Mouse (Mus musculus) lung, adult 2 months (tissue): ENCODE results near the gene 4933434E20Rik. TPM values are rescaled to one million over a fixed set of nuclear protein-coding genes. Genes with fewer than 3 reads are reported as not detected.

ENCODE experiments used
- DNase-seq: peaks from one replicate; pipeline ENCODE4 v3.0.0; 2022
- H3K4me1 ChIP-seq: fragments of 200-500 bp; 2 replicates; pipeline ENCODE4 v1.6.1; 2011; ENCODE audit warnings: low read length; ENCODE audit not compliant: control insufficient read depth, insufficient read depth
- H3K4me3 ChIP-seq: fragments of 200-500 bp; replicated peaks from 2 replicates; pipeline ENCODE3; 2011; ENCODE audit warnings: low read depth, mild to moderate bottlenecking, control low read depth, low read length; ENCODE audit errors: extremely low read depth
- CTCF ChIP-seq: fragments of 200-500 bp; IDR thresholded peaks from 2 replicates; pipeline ENCODE4 v1.5.1; 2011; ENCODE audit warnings: mild to moderate bottlenecking, low read length, control low read depth; ENCODE audit not compliant: insufficient read depth
- POLR2A ChIP-seq: fragments of 200-500 bp; IDR thresholded peaks from 2 replicates; pipeline ENCODE4 v1.6.1; 2011; ENCODE audit warnings: low read depth, mild to moderate bottlenecking, control low read depth, low read length, borderline replicate concordance; ENCODE audit errors: extremely low read depth
- WGBS: fragments of 180-500 bp; shearing (Covaris S2); methylation state at CpG from one replicate; pipeline ENCODE4 v1.1.7; 2018; 5-methylcytosine and 5-hydroxymethylcytosine counted together
- polyA plus RNA-seq: library from polyadenylated mRNA; depleted of rRNA; stranded (reverse); fragments of >200 nt; gene quantifications from 2 replicates; pipeline ENCODE4 v1.2.3, GENCODE M21; 2012

The 4933434E20Rik gene
- polyA plus RNA-seq, 1 experiment, result 47.4 TPM

- TF ChIP-seq POLR2A, result no peak
- TF ChIP-seq CTCF, result no peak
- no peaks in the 10 kb centered on the region for H3K4me1 ChIP-seq
- no peak overlapping the region for H3K4me3 ChIP-seq
- no peak for DNase-seq
- 54% methylated on average over 2 of the region's 2 CpGs for WGBS
These were observed 11.1 kb downstream of the 4933434E20Rik start for GRCm38 (mm10) chr3:90062539-90062938.

GRCm38 (mm10) chr3:90064383-90064782, 12.9 kb downstream of the 4933434E20Rik start:
- TF ChIP-seq POLR2A (no peak), CTCF (no peak)
- Histone ChIP-seq H3K4me1 (no peaks in the 10 kb centered on the region), H3K4me3 (no peak overlapping the region)
- no peak for DNase-seq
- WGBS, result 80% methylated on average over 3 of the region's 3 CpGs

DNA sequence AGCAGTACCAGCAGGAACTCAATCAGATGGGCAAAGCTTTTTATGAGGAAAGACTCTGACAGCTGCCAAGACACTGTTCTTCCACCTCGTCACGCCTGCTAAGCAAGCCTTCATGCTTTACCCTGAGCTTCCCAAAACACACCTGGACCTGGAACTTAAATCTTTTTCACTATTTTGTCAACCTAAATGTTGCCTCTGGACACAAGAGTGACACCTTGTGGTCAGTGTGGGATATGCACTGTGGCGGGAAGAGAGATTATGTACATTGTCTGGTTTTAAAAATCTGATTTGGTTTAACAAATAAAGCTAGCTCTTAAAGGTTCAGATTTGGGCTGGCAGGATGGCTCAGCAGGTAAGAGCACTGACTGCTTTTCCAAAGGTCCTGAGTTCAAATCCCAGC, 14.1 kb downstream of the 4933434E20Rik start:
- Histone ChIP-seq H3K4me1 (no peaks in the 10 kb centered on the region), H3K4me3 (no peak overlapping the region)
- 51% methylated on average over 3 of the region's 3 CpGs for WGBS
- DNase-seq, result no peak
- peak; percentile 48 for TF ChIP-seq CTCF
- no peak for TF ChIP-seq POLR2A

DNA sequence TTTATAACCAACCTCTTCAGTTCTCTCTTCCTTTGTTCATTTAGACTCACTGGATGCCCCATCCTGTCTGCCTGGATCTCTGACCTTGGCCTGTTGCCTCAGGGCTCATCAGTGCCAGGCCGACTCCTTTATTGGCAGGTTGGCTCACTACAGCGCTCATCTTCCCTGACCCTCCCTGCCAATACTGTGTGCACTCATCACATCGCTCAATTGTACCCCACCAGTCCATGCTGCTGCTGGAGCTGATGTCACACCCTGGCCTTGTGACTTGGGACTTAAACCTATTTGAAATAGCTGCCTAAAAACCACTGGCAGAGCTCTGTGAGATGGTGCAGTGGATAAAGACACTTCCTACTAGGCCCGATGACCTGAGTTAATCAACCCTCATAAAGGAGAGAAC, 16.4 kb downstream of the 4933434E20Rik start:
- no peak for TF ChIP-seq POLR2A
- TF ChIP-seq CTCF, result no peak
- H3K4me1 ChIP-seq, result no peaks in the 10 kb centered on the region
- H3K4me3 ChIP-seq, result no peak overlapping the region
- WGBS, result 81% methylated on average over 4 of the region's 4 CpGs
- DNase-seq, result no peak

DNA sequence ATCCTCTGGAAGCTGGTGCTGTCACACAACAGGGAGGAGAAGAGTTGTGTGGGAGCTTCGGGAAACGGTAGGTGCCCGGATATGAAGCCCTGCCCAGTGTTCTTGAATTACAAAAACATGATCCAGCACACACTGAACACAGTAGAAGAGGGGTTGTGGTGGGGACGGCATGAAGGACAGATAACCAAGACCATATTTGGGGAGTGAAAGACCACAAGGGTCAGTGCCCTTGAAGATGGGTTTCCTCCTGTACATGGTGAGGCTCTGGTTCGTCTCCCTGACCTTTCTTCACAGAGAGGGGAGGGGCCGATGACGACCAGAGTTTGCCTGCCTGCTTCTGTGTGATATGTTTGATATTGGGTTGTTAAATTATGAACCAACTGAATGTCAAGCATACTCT, 18.3 kb downstream of the 4933434E20Rik start:
- no peak overlapping the region for H3K4me3 ChIP-seq
- WGBS, result 55% methylated on average over 7 of the region's 7 CpGs
- H3K4me1 ChIP-seq, result no peaks in the 10 kb centered on the region
- no peak for DNase-seq
- no peak for TF ChIP-seq CTCF
- TF ChIP-seq POLR2A, result no peak

- 58% methylated on average over 4 of the region's 4 CpGs for WGBS
- TF ChIP-seq CTCF (no peak), POLR2A (no peak)
- H3K4me1 ChIP-seq, result peaks cover 2% of the 10 kb centered on the region
- no peak for DNase-seq
- no peak within 1 kb of the TSS for H3K4me3 ChIP-seq
These were observed 20.9 kb downstream of the 4933434E20Rik start, which contains the start of gene Tpm3 for GRCm38 (mm10) chr3:90072294-90072693. Gene Tpm3 (plus strand): TSS chr3:90072649.

DNA sequence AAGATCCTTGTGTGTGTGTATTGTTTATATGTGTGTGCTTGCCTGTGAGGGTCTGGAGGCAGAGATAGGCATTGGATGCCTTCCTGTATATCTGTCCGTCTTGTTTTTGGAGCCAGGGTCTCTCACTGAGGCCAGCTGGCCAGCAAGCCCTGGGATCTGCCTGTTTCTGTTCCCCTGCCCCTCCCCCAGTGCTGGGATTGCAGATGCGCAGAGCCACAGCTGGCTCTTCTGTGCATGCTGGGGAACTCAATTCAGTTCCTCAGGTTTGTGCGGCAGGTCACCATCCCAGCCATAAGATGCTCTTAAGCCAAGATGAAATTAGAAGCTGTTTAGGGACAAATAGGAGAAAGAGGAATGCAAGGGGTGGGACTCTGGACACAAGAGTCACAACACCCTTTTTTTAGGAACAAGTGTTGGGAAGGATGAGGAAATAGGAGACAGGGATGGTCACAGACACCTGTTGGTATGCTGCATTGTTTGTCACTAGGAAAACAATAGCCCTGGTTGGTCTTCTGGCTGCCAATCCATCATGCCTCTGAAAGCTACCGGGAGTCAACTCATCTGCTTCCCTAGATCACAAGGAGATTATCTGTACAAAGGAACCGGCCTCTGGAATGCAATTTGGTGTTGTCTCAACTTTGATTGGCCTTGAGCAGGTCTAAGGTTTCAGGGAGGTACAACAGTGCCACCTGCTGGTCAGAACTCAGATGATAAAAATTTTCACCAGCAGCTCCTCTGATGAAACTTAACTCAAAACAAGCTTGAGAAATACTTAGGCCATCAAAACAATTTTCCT, 25.7 kb downstream of the 4933434E20Rik start:
- TF ChIP-seq CTCF, result peak; percentile 48; the same call in 1 of the 2 replicates
- TF ChIP-seq POLR2A, result no peak
- DNase-seq, result peak; percentile 83
- Histone ChIP-seq H3K4me3 (no peak overlapping the region), H3K4me1 (peaks cover 13% of the 10 kb centered on the region)
- WGBS, result 17% methylated on average over 5 of the region's 5 CpGs

- no peak for TF ChIP-seq CTCF
- TF ChIP-seq POLR2A, result no peak
- peaks cover 22% of the 10 kb centered on the region for H3K4me1 ChIP-seq
- WGBS, result 50% methylated on average over 5 of the region's 5 CpGs
- no peak overlapping the region for H3K4me3 ChIP-seq
- DNase-seq, result no peak
These were observed 26.8 kb downstream of the 4933434E20Rik start for GRCm38 (mm10) chr3:90078224-90078623.

- peak; percentile 90 for DNase-seq
- under 1% methylated on average over 33 of the region's 33 CpGs for WGBS
- peak overlapping the region; percentile 95 for H3K4me3 ChIP-seq
- TF ChIP-seq CTCF (no peak), POLR2A (peak; percentile 79; the same call in 1 of the 2 replicates)
- peaks cover 31% of the 10 kb centered on the region for H3K4me1 ChIP-seq
These were observed 27.8 kb downstream of the 4933434E20Rik start for GRCm38 (mm10) chr3:90079133-90079762.
